Mouse (Mus musculus) cortical plate, adult 2 months (tissue): ENCODE results near the gene Slc22a15.

Experiments used
- CTCF ChIP-seq: fragments of 200-500 bp; IDR thresholded peaks from 2 replicates; pipeline ENCODE4 v1.5.1; 2011; ENCODE audit warnings: mild to moderate bottlenecking, control low read depth, low read length; ENCODE audit not compliant: insufficient read depth; ENCODE audit errors: extremely low read depth
- POLR2A ChIP-seq: fragments of 200-500 bp; IDR thresholded peaks from 2 replicates; pipeline ENCODE4 v1.6.1; 2011; ENCODE audit warnings: mild to moderate bottlenecking, low read length, control low read depth; ENCODE audit not compliant: insufficient read depth; ENCODE audit errors: extremely low read depth

- TF ChIP-seq POLR2A (no peak), CTCF (no peak)
These were observed 62.4 kb downstream of the Slc22a15 start for GRCm38 (mm10) chr3:101861856-101862255.
